Mouse (Mus musculus) frontal cortex, postnatal 10 days (tissue): ENCODE measurements around the gene Cacna1i.

Experiments
- DNase-seq, 2 experiments: peaks; one replicate each; pipeline ENCODE4 v3.0.0; 2022; ENCODE audit warnings: low spot score in 2 of 2, mixed read lengths in 1 of 2

Gene Cacna1i

DNA sequence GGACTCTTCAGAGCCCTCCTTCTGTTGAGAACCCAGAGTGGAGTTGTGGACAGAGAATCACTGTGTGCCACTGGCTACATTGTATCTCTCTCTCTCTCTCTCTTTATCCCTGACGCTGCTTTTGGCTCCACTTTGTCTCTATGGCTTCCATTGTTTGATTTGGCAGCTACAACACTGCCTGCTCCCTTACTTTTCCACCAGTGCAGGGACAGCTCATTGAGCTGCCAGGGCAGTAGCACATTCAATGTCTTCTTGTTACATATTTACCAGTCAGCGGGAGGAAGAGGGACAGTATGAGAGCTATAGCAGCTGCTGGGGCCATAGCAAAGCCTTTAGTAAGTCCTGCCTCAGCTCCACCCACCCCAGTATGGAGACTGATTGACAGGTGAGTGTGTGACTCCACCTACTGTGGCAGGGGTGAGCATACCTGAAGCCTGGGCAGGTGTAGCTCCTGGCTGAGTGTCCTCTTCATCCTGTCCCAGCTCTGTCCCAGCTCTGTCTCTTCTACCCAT, 114.4 kb downstream of the Cacna1i start:
- no peak for DNase-seq

- no peak for DNase-seq
These were observed 114.9 kb downstream of the Cacna1i start for GRCm38 (mm10) chr15:80401980-80402379.

- DNase-seq, result no peak
These were observed 120.8 kb downstream of the Cacna1i start for GRCm38 (mm10) chr15:80407873-80408272.

- no peak for DNase-seq
These were observed 123.6 kb downstream of the Cacna1i start for GRCm38 (mm10) chr15:80410661-80411060.

DNA sequence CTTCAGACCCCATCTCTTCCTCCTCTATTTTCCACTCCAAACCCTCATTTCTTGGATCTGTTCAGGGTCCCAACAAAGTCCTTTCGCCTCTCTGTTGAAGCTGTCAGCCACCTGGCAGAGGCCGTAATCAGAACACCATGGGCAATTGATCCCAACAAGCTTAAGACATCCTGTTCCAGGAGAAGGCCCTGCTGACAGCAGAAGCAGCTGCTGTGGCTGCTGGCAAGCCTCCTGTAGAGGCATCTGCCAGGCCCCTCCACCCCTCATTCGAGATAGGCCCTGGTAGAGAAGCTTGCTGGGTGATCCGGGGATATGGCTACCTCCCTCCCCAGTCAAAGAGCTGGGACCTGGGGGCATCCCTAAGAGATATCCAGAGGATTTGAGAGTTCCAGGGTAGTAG, 126.0 kb downstream of the Cacna1i start:
- no peak for DNase-seq

GRCm38 (mm10) chr15:80413988-80414721, 127.1 kb downstream of the Cacna1i start:
- DNase-seq, result no peak

DNA sequence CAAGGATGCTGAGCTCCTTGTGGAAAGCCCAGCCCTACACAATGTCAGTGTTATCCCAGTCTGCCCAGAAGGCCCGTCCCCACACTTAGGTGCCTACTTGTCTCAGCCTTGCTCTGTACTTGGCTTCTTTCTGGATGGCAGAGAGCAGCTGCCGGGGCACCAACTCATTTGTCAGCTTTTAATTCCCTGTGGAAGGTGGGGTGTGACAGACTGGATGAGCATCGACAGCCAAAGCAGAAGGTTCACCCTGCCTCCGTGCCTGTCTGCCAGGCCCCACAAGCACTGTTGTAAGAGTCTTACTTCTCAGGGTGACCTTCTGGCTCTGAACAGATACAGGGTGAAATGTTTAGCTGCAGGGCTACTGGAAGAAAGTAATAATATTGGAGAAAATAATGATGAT, 128.1 kb downstream of the Cacna1i start:
- DNase-seq, result no peak

GRCm38 (mm10) chr15:80417066-80417465, 130.0 kb downstream of the Cacna1i start:
- DNase-seq, result no peak

DNA sequence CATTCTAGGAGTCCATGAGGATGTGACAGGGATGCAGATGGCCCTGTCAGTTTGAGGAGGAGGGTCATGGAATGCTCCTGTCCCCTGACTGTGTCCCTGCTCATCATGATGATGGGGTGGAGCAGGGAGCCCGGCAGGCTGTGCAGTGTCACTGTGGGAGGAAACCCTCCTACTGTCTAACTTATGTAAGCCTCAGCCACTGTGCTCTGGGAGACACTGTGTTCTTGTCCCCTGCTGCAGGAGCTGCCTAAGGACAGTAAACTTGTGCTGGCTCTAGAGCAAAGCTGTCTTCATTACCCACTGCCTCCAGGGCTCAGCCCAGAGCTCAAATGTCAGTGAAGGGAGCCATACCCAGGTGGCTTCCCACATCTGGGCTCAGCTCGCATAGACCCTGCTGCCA, 131.1 kb downstream of the Cacna1i start:
- no peak for DNase-seq

DNA sequence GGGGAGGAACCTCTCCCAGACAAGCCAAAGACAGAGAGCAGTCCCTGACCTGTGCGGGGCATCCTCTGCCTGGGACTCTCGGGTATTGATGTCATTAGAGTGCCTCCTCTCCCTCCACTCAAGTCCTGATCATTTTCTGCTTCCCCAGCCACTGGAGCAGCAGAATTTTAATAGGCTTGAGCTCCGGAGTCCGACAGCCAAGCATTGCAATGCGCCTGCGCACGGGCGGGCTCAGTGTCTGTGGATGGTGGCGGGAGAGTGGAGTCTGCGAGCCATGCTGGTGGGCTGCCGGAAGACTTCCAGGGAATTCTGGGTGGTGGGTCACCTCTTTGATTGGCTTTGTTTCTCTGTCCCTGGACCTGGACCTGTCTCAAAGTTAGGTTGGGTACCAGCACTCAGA, 143.3 kb downstream of the Cacna1i start:
- DNase-seq, result no peak

GRCm38 (mm10) chr15:80436961-80437360, 149.9 kb downstream of the Cacna1i start:
- no peak for DNase-seq

DNA sequence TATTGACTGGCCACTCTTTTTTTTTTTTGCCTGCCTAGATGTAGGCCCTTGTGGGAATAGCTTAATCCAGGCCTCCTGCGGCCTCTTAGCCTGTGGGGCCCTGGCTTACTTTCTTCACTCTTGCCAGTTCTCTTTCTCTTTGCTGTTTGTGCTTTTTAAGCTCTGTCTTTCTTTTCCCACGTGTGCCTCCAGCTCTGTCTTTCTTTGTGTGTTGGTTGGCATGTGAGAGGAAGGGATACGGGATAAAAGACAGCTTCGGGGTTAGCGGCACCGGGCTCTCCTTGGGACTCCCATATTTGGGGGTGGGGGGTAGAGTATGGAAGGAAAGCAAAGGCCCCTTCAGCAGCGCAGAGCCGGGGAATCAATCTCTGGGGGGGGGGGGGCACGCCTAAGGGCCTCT, 151.0 kb downstream of the Cacna1i start:
- DNase-seq, result no peak

DNA sequence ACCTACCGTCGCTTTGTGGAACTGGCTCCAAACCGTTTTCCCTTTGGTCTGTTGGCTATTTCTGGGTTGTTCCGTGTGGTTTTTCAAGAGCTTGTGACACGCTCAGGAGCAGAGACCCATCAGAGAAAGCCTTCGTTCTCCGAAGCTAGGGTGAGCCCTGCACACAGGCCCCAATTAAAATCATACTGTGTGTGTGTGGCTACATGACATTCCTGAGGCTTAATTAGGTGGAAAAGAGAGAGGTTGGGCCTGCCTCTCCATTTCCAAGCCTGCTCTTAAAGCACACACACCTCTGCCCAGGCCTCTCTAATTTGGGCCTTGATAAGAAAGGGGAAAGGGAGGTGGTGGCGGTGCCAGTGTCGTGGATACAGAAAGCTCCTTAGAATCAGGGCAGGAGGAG, 151.4 kb downstream of the Cacna1i start:
- no peak for DNase-seq

DNA sequence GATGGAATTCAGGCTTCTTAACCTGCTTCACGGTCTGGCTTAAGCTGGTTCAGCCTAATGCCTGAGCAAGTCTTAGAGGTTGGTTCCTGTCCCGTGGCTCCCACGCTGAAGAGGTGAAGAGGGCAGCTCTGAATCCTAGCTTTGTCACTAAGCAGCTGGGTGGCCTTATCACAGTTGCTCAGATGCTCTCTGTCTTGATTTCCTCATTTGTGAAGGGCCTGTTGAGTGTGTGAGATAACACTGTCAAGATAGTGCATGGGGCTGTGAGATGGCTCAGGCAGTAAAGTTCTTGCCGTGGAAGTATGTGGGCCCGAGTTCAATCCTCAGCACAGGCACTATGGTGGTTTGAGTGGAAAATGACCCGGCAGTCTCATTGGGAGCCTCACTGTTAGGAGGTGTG, 153.2 kb downstream of the Cacna1i start:
- no peak for DNase-seq

GRCm38 (mm10) chr15:80445956-80446687, 159.1 kb downstream of the Cacna1i start:
- no peak for DNase-seq
